10 mouse cellular contexts compared by ENCODE assay signal in genomic region chr2:157459736-157460135, GRCm38 (mm10). TPM values are rescaled to one million over a fixed set of nuclear protein-coding genes. Genes with fewer than 3 reads are reported as not detected.
DNase-seq lines count a peak whose midpoint lies in the region; ATAC-seq and TF ChIP-seq lines count a peak whose summit lies in the region.
"Had no signal": no experiment of that assay in that cellular context is flagged by ENCODE, and none has a peak within 500 bp of the region (broad histone marks: within the 10 kb centered on the region; RNA-seq: fewer than 3 reads in every experiment).

No protein-coding gene starts in this region.

- TF ChIP-seq CTCF in midbrain, postnatal 0 days (IDR thresholded peaks at IDR 0.05): peak; percentile 60

- H3K4me3 ChIP-seq in heart, embryonic 11.5 days (ENCODE audit: low read depth, low read length): no peak overlapping the region
- no peak overlapping the region for H3K4me3 ChIP-seq in heart, embryonic 12.5 days
- no peak overlapping the region for H3K4me3 ChIP-seq in hindbrain, embryonic 14.5 days (replicated peaks; ENCODE audit: low read length)
- no peak overlapping the region for H3K4me3 ChIP-seq in midbrain, postnatal 0 days (ENCODE audit: low read depth, low read length)

- H3K4me2 ChIP-seq in heart, embryonic 11.5 days: no peak overlapping the region
- H3K4me2 ChIP-seq in heart, embryonic 12.5 days: no peak overlapping the region
- H3K4me2 ChIP-seq in hindbrain, embryonic 14.5 days (replicated peaks): no peak overlapping the region
- H3K4me2 ChIP-seq in midbrain, postnatal 0 days (ENCODE audit: low read depth, low read length, poor library complexity, severe bottlenecking): no peak overlapping the region

- H3K9ac ChIP-seq in heart, embryonic 11.5 days (ENCODE audit: low read depth, low read length): 0 out of 2 replicates have a peak overlapping the region, but pooled peaks have one; percentile 17
- no peak overlapping the region for H3K9ac ChIP-seq in heart, embryonic 12.5 days
- peak overlapping the region; percentile 12 for H3K9ac ChIP-seq in hindbrain, embryonic 14.5 days
- 0 out of 2 replicates have a peak overlapping the region, but pooled peaks have one; percentile 14 for H3K9ac ChIP-seq in midbrain, postnatal 0 days (replicated peaks; ENCODE audit: low read length, poor library complexity, severe bottlenecking)

- peaks cover 44% of the 10 kb centered on the region for H3K4me1 ChIP-seq in heart, embryonic 11.5 days (ENCODE audit: control insufficient read depth, insufficient read depth, low read length)
- peaks cover 50% of the 10 kb centered on the region for H3K4me1 ChIP-seq in heart, embryonic 12.5 days (replicated peaks)
- H3K4me1 ChIP-seq in hindbrain, embryonic 14.5 days (replicated peaks; ENCODE audit: control insufficient read depth, insufficient read depth, low read length): peaks cover 56% of the 10 kb centered on the region
- H3K4me1 ChIP-seq in midbrain, postnatal 0 days (ENCODE audit: insufficient read depth, low read length): peaks cover 30% of the 10 kb centered on the region

- H3K36me3 ChIP-seq in heart, embryonic 11.5 days (ENCODE audit: control insufficient read depth, insufficient read depth, low read length): peaks cover 5% of the 10 kb centered on the region; the same call in 1 of the 2 replicates
- peaks cover 25% of the 10 kb centered on the region for H3K36me3 ChIP-seq in heart, embryonic 12.5 days
- H3K36me3 ChIP-seq in hindbrain, embryonic 14.5 days (replicated peaks; ENCODE audit: control insufficient read depth, insufficient read depth): peaks cover 60% of the 10 kb centered on the region
- H3K36me3 ChIP-seq in midbrain, postnatal 0 days (ENCODE audit: insufficient read depth, low read length): peaks cover 26% of the 10 kb centered on the region

- peak; percentile 64 for DNase-seq in embryo, embryonic 11 days
- no peak for DNase-seq in hindbrain, embryonic 14.5 days (ENCODE audit: low spot score)
- DNase-seq in midbrain, postnatal 0 days (ENCODE audit: low spot score): peak; percentile 41
- DNase-seq in left cerebral cortex, postnatal 25 days (ENCODE audit: low spot score in 2 of 2): no peak
- DNase-seq in thymus, adult 18-20 months: no peak
- no peak for DNase-seq in right cerebral cortex, adult 2 months (ENCODE audit: low spot score in 2 of 2)
- DNase-seq: cerebellum, adult 9-10 months; kidney, adult 8-10 months had no signal

- ATAC-seq in heart, embryonic 11.5 days (replicated peaks; ENCODE audit: insufficient number of reproducible peaks, low FRiP score, low TSS enrichment): no peak
- no peak for ATAC-seq in heart, embryonic 12.5 days (ENCODE audit: insufficient number of reproducible peaks, low FRiP score)
- ATAC-seq in hindbrain, embryonic 14.5 days (ENCODE audit: low FRiP score): no peak
- no peak for ATAC-seq in midbrain, postnatal 0 days (ENCODE audit: low FRiP score)

- no peak overlapping the region for H3K27ac ChIP-seq in heart, embryonic 11.5 days (ENCODE audit: low read depth, low read length)
- H3K27ac ChIP-seq in heart, embryonic 12.5 days (ENCODE audit: poor library complexity, severe bottlenecking): no peak overlapping the region
- H3K27ac ChIP-seq in hindbrain, embryonic 14.5 days: no peak overlapping the region
- H3K27ac ChIP-seq in midbrain, postnatal 0 days (ENCODE audit: low read depth, low read length): 0 out of 2 replicates have a peak overlapping the region, but pooled peaks have one; percentile 21

- intact Hi-C loops in left cerebral cortex, postnatal 25 days (cut with DNase I): loop anchor here (2.0 kb wide), 1 partner anchor 111 kb away; the partner anchor contains the start of gene Blcap

- H3K27me3 ChIP-seq in heart, embryonic 11.5 days (ENCODE audit: control insufficient read depth, insufficient read depth, low read length): no peaks in the 10 kb centered on the region
- no peaks in the 10 kb centered on the region for H3K27me3 ChIP-seq in heart, embryonic 12.5 days (replicated peaks)
- H3K27me3 ChIP-seq in hindbrain, embryonic 14.5 days (ENCODE audit: control insufficient read depth, insufficient read depth, low read length): no peaks in the 10 kb centered on the region
- no peaks in the 10 kb centered on the region for H3K27me3 ChIP-seq in midbrain, postnatal 0 days (ENCODE audit: insufficient read depth, low read length)

- WGBS in heart, embryonic 11.5 days (ENCODE audit: insufficient replicate concordance): 24% methylated on average over 5 of the region's 5 CpGs
- 31% methylated on average over 5 of the region's 5 CpGs for WGBS in heart, embryonic 12.5 days
- WGBS in hindbrain, embryonic 14.5 days: 31% methylated on average over 5 of the region's 5 CpGs
- WGBS in midbrain, postnatal 0 days: 27% methylated on average over 5 of the region's 5 CpGs

- H3K9me3 ChIP-seq in heart, embryonic 11.5 days (replicated peaks; ENCODE audit: control insufficient read depth, low read length): no peaks in the 10 kb centered on the region
- no peaks in the 10 kb centered on the region for H3K9me3 ChIP-seq in heart, embryonic 12.5 days (replicated peaks)
- H3K9me3 ChIP-seq in hindbrain, embryonic 14.5 days (ENCODE audit: control insufficient read depth, low read length): no peaks in the 10 kb centered on the region
- no peaks in the 10 kb centered on the region for H3K9me3 ChIP-seq in midbrain, postnatal 0 days (ENCODE audit: low read length)

RNA-seq across cellular contexts. Expression of gene Src, which starts 41.5 kb away (rescaled TPM):
- 4.7 and 6.2 TPM in 2 replicates for polyA plus RNA-seq in heart, embryonic 11.5 days (2014; fragmentation: Nextera tagmentation; extraction: Ambion mirVana)
- polyA plus RNA-seq in heart, embryonic 12.5 days (2016; fragmentation: Nextera tagmentation; extraction: Ambion mirVana): 10.9 and 13.4 TPM in 2 replicates
- polyA plus RNA-seq in hindbrain, embryonic 14.5 days (2014; fragmentation: Nextera tagmentation; extraction: Ambion mirVana): 24.8 and 30.1 TPM in 2 replicates
- total RNA-seq in midbrain, postnatal 0 days (2014; rRNA removed): 129 and 137 TPM in 2 replicates
- 26.1 and 26.6 TPM in 2 replicates for polyA plus RNA-seq in midbrain, postnatal 0 days (2015; fragmentation: Nextera tagmentation; extraction: Ambion mirVana)
- total RNA-seq in left cerebral cortex, postnatal 25 days (2021): 100 to 1,000 TPM; 116 to 137 TPM

Comparison
In these comparisons a context has a peak if more than half of its experiments do, and no peak if none do; other contexts are left out.
1. DNase-seq: peak in embryo, embryonic 11 days (single experiment) and midbrain, postnatal 0 days (single experiment); none in hindbrain, embryonic 14.5 days (single experiment), left cerebral cortex, postnatal 25 days (0 of 2), thymus, adult 18-20 months (0 of 2) and right cerebral cortex, adult 2 months (0 of 2).